Mouse (Mus musculus) cortical plate, adult 2 months (tissue): ENCODE measurements around the gene Nipal4.

ENCODE experiments used
- CTCF ChIP-seq: fragments of 200-500 bp; IDR thresholded peaks from 2 replicates; pipeline ENCODE4 v1.5.1; 2011; ENCODE audit warnings: mild to moderate bottlenecking, control low read depth, low read length; ENCODE audit not compliant: insufficient read depth; ENCODE audit errors: extremely low read depth
- POLR2A ChIP-seq: fragments of 200-500 bp; IDR thresholded peaks from 2 replicates; pipeline ENCODE4 v1.6.1; 2011; ENCODE audit warnings: mild to moderate bottlenecking, low read length, control low read depth; ENCODE audit not compliant: insufficient read depth; ENCODE audit errors: extremely low read depth

DNA sequence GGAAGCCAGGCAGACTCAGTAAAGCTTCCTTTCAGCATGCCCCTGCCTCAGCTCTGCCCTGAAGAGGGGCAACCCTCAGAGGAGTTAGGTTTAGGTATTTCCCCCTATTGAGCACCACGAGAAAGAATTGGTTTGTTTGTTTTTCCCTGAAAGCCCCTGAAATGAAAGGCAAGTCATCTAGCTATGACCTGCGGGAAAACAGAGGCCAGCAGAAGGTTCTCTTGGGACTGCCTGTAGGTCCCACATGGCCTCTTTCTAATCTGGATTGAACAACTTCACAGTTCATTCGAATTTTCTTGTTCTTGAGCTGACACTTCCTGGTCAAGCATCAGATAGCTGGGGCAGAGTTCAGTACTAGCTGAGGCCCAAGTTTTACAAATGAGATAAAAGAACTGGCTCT lies 45.5 kb upstream of the Nipal4 start:
- TF ChIP-seq CTCF (no peak), POLR2A (no peak)
